Mouse (Mus musculus) T-cell, adult 2 months (primary cell): ENCODE measurements around the gene Gdi2.

Source experiments
- DNase-seq: peaks from one replicate; pipeline ENCODE4 v3.0.0; 2022; ENCODE audit warnings: low spot score

The Gdi2 gene

GRCm38 (mm10) chr13:3547410-3547809 lies 9.5 kb downstream of the Gdi2 start:
- DNase-seq, result no peak

GRCm38 (mm10) chr13:3547856-3548255 lies 10.0 kb downstream of the Gdi2 start:
- no peak for DNase-seq

- DNase-seq, result no peak
Observed at GRCm38 (mm10) chr13:3563130-3563529, 25.3 kb downstream of the Gdi2 start.

GRCm38 (mm10) chr13:3563953-3564352 lies 26.1 kb downstream of the Gdi2 start:
- no peak for DNase-seq

GRCm38 (mm10) chr13:3590789-3591188 lies 52.9 kb downstream of the Gdi2 start:
- no peak for DNase-seq

- DNase-seq, result no peak
Observed at GRCm38 (mm10) chr13:3594311-3594710, 56.4 kb downstream of the Gdi2 start.

- DNase-seq, result no peak
Observed at GRCm38 (mm10) chr13:3596232-3596631, 58.4 kb downstream of the Gdi2 start.

GRCm38 (mm10) chr13:3609780-3610117 lies 71.9 kb downstream of the Gdi2 start:
- DNase-seq, result no peak

- DNase-seq, result peak; percentile 63
Observed at GRCm38 (mm10) chr13:3610118-3610794, 72.4 kb downstream of the Gdi2 start.

GRCm38 (mm10) chr13:3610795-3611438 lies 73.1 kb downstream of the Gdi2 start, which contains the start of gene Fam208b:
TSS of gene Fam208b (minus strand) at chr13:3611108.
- peak; percentile 99 for DNase-seq
